Mouse (Mus musculus) forebrain, embryonic 12.5 days (tissue): Measurements from ENCODE around the gene Pdzd2. TPM values are rescaled to one million over a fixed set of nuclear protein-coding genes. Genes with fewer than 3 reads are reported as not detected.
A peak's percentile ranks its signal among the peaks of the same experiment; 100 is the strongest.

ENCODE experiments used
- ATAC-seq: fragments of 200-750 bp; cut with Nextera tagmentation; 2 replicates; pipeline ENCODE4 v1.8.0; 2017; ENCODE audit warnings: moderate TSS enrichment; ENCODE audit not compliant: low FRiP score
- H3K27ac ChIP-seq: fragments of 300-500 bp; sonication (generic); 2 replicates; pipeline ENCODE4 v1.5.1; 2016; ENCODE audit warnings: mild to moderate bottlenecking
- H3K27me3 ChIP-seq: fragments of 300-500 bp; sonication (generic); 2 replicates; pipeline ENCODE4 v1.6.1; 2016; ENCODE audit warnings: mild to moderate bottlenecking
- H3K36me3 ChIP-seq: fragments of 300-500 bp; sonication (generic); replicated peaks from 2 replicates; pipeline ENCODE4 v1.6.1; 2016; ENCODE audit warnings: mild to moderate bottlenecking
- H3K4me1 ChIP-seq: fragments of 300-500 bp; sonication (generic); 2 replicates; pipeline ENCODE4 v1.6.1; 2016
- H3K4me2 ChIP-seq: fragments of 300-500 bp; sonication (generic); 2 replicates; pipeline ENCODE4 v1.6.1; 2016; ENCODE audit warnings: mild to moderate bottlenecking, moderate library complexity
- H3K4me3 ChIP-seq: fragments of 300-500 bp; sonication (generic); replicated peaks from 2 replicates; pipeline ENCODE4 v1.5.1; 2016; ENCODE audit warnings: mild to moderate bottlenecking
- H3K9ac ChIP-seq: fragments of 300-500 bp; sonication (generic); 2 replicates; pipeline ENCODE4 v1.6.1; 2016; ENCODE audit warnings: mild to moderate bottlenecking
- H3K9me3 ChIP-seq: fragments of 300-500 bp; sonication (generic); 2 replicates; pipeline ENCODE4 v1.6.1; 2016
- WGBS: fragments of 180-500 bp; shearing (Covaris S2); methylation state at CpG from one replicate; pipeline ENCODE4 v1.1.7; 2016; 5-methylcytosine and 5-hydroxymethylcytosine counted together
- polyA plus RNA-seq: library from polyadenylated mRNA; unstranded; fragments of >200 nt; fragmentation: Nextera tagmentation; extraction: Ambion mirVana; gene quantifications from 2 replicates; pipeline ENCODE4 v1.2.1, GENCODE M21; 2016

Gene Pdzd2
- polyA plus RNA-seq, 1 experiment from 2014 or later: 7.3 TPM

GRCm38 (mm10) chr15:12506085-12506484 lies 233.6 kb downstream of the Pdzd2 start:
- H3K27ac ChIP-seq: no peak overlapping the region
- 0 out of 2 replicates have a peak, but pooled peaks cover 4% of the 10 kb centered on the region for H3K27me3 ChIP-seq
- no peak overlapping the region for H3K9ac ChIP-seq
- no peaks in the 10 kb centered on the region for H3K9me3 ChIP-seq
- WGBS: 31% methylated on average over 4 of the region's 4 CpGs
- no peak overlapping the region for H3K4me2 ChIP-seq
- ATAC-seq: peak; percentile 67
- no peaks in the 10 kb centered on the region for H3K36me3 ChIP-seq
- H3K4me3 ChIP-seq: no peak overlapping the region
- peaks cover 30% of the 10 kb centered on the region for H3K4me1 ChIP-seq

- WGBS: 71% methylated on average over 11 of the region's 11 CpGs
- Histone ChIP-seq H3K4me1 (peaks cover 36% of the 10 kb centered on the region), H3K9ac (no peak overlapping the region), H3K36me3 (no peaks in the 10 kb centered on the region), H3K4me3 (no peak overlapping the region), H3K4me2 (no peak overlapping the region), H3K27ac (no peak overlapping the region), H3K27me3 (0 out of 2 replicates have a peak, but pooled peaks cover 4% of the 10 kb centered on the region), H3K9me3 (no peaks in the 10 kb centered on the region)
- no peak for ATAC-seq
Observed at GRCm38 (mm10) chr15:12505556-12505955, 234.2 kb downstream of the Pdzd2 start.

GRCm38 (mm10) chr15:12503907-12504306 lies 235.8 kb downstream of the Pdzd2 start:
- Histone ChIP-seq H3K4me3 (no peak overlapping the region), H3K4me1 (peaks cover 40% of the 10 kb centered on the region), H3K36me3 (no peaks in the 10 kb centered on the region), H3K9me3 (no peaks in the 10 kb centered on the region), H3K27me3 (0 out of 2 replicates have a peak, but pooled peaks cover 4% of the 10 kb centered on the region), H3K9ac (no peak overlapping the region), H3K4me2 (no peak overlapping the region), H3K27ac (no peak overlapping the region)
- WGBS: 94% methylated on average over 9 of the region's 9 CpGs
- no peak for ATAC-seq

- no peak overlapping the region for H3K4me3 ChIP-seq
- WGBS: 66% methylated on average over 13 of the region's 13 CpGs
Observed at GRCm38 (mm10) chr15:12501924-12502548, 237.7 kb downstream of the Pdzd2 start.

GRCm38 (mm10) chr15:12500674-12501073 lies 239.1 kb downstream of the Pdzd2 start:
- H3K27ac ChIP-seq: no peak overlapping the region
- 46% methylated on average over 4 of the region's 4 CpGs for WGBS

More at GRCm38 (mm10) chr15:12501924-12502548, 237.7 kb downstream of the Pdzd2 start:
- Histone ChIP-seq H3K27ac (no peak overlapping the region), H3K36me3 (no peaks in the 10 kb centered on the region), H3K9ac (no peak overlapping the region), H3K27me3 (no peaks in the 10 kb centered on the region), H3K4me2 (no peak overlapping the region), H3K9me3 (no peaks in the 10 kb centered on the region), H3K4me1 (peaks cover 40% of the 10 kb centered on the region)
- ATAC-seq: no peak

GRCm38 (mm10) chr15:12494084-12494483 lies 245.6 kb downstream of the Pdzd2 start:
- peaks cover 14% of the 10 kb centered on the region for H3K4me1 ChIP-seq
- no peak overlapping the region for H3K27ac ChIP-seq
- H3K4me2 ChIP-seq: no peak overlapping the region
- no peak overlapping the region for H3K9ac ChIP-seq
- no peak overlapping the region for H3K4me3 ChIP-seq
- no peaks in the 10 kb centered on the region for H3K9me3 ChIP-seq
- no peak for ATAC-seq
- H3K36me3 ChIP-seq: no peaks in the 10 kb centered on the region
- H3K27me3 ChIP-seq: no peaks in the 10 kb centered on the region

More at GRCm38 (mm10) chr15:12500674-12501073, 239.1 kb downstream of the Pdzd2 start:
- H3K9me3 ChIP-seq: no peaks in the 10 kb centered on the region
- no peak overlapping the region for H3K4me3 ChIP-seq
- H3K4me2 ChIP-seq: no peak overlapping the region
- no peak for ATAC-seq
- peaks cover 27% of the 10 kb centered on the region for H3K4me1 ChIP-seq
- no peaks in the 10 kb centered on the region for H3K36me3 ChIP-seq
- no peaks in the 10 kb centered on the region for H3K27me3 ChIP-seq
- H3K9ac ChIP-seq: no peak overlapping the region

- H3K9ac ChIP-seq: no peak overlapping the region
- no peak overlapping the region for H3K27ac ChIP-seq
- H3K4me2 ChIP-seq: no peak overlapping the region
- H3K27me3 ChIP-seq: no peaks in the 10 kb centered on the region
- H3K4me1 ChIP-seq: peaks cover 14% of the 10 kb centered on the region
- WGBS: 73% methylated on average over 7 of the region's 7 CpGs
- no peaks in the 10 kb centered on the region for H3K36me3 ChIP-seq
- no peaks in the 10 kb centered on the region for H3K9me3 ChIP-seq
- ATAC-seq: no peak
- H3K4me3 ChIP-seq: no peak overlapping the region
Observed at GRCm38 (mm10) chr15:12493258-12493657, 246.5 kb downstream of the Pdzd2 start.

- no peaks in the 10 kb centered on the region for H3K9me3 ChIP-seq
- H3K9ac ChIP-seq: no peak overlapping the region
- H3K36me3 ChIP-seq: no peaks in the 10 kb centered on the region
- WGBS: 32% methylated on average over 3 of the region's 3 CpGs
- H3K4me3 ChIP-seq: no peak overlapping the region
- ATAC-seq: no peak
- H3K27me3 ChIP-seq: no peaks in the 10 kb centered on the region
- no peak overlapping the region for H3K4me2 ChIP-seq
- peaks cover 17% of the 10 kb centered on the region for H3K4me1 ChIP-seq
- H3K27ac ChIP-seq: no peak overlapping the region
Observed at GRCm38 (mm10) chr15:12490969-12491368, 248.8 kb downstream of the Pdzd2 start.

- no peak overlapping the region for H3K27ac ChIP-seq
- H3K27me3 ChIP-seq: no peaks in the 10 kb centered on the region
- H3K4me3 ChIP-seq: no peak overlapping the region
- WGBS: 10% methylated on average over 7 of the region's 7 CpGs
- ATAC-seq: no peak; the same call in 1 of the 2 replicates
- no peaks in the 10 kb centered on the region for H3K9me3 ChIP-seq
- H3K36me3 ChIP-seq: no peaks in the 10 kb centered on the region
- H3K4me2 ChIP-seq: no peak overlapping the region
- peaks cover 17% of the 10 kb centered on the region for H3K4me1 ChIP-seq
- H3K9ac ChIP-seq: no peak overlapping the region
Observed at GRCm38 (mm10) chr15:12490527-12490926, 249.2 kb downstream of the Pdzd2 start.

GRCm38 (mm10) chr15:12488316-12488715 lies 251.4 kb downstream of the Pdzd2 start:
- Histone ChIP-seq H3K4me2 (no peak overlapping the region), H3K4me3 (no peak overlapping the region), H3K36me3 (no peaks in the 10 kb centered on the region), H3K4me1 (peaks cover 17% of the 10 kb centered on the region), H3K27ac (no peak overlapping the region), H3K9me3 (no peaks in the 10 kb centered on the region), H3K27me3 (no peaks in the 10 kb centered on the region), H3K9ac (no peak overlapping the region)
- ATAC-seq: no peak
- 93% methylated on average over 2 of the region's 2 CpGs for WGBS

- peaks cover 24% of the 10 kb centered on the region for H3K4me1 ChIP-seq
- H3K9me3 ChIP-seq: no peaks in the 10 kb centered on the region
- ATAC-seq: no peak
- H3K27ac ChIP-seq: no peak overlapping the region
- H3K9ac ChIP-seq: no peak overlapping the region
- H3K36me3 ChIP-seq: no peaks in the 10 kb centered on the region
- 83% methylated on average over 5 of the region's 5 CpGs for WGBS
- H3K27me3 ChIP-seq: no peaks in the 10 kb centered on the region
- no peak overlapping the region for H3K4me3 ChIP-seq
- no peak overlapping the region for H3K4me2 ChIP-seq
Observed at GRCm38 (mm10) chr15:12481261-12481660, 258.5 kb downstream of the Pdzd2 start.

- H3K27ac ChIP-seq: no peak overlapping the region
Observed at GRCm38 (mm10) chr15:12480369-12480768, 259.4 kb downstream of the Pdzd2 start.

GRCm38 (mm10) chr15:12479326-12479725 lies 260.4 kb downstream of the Pdzd2 start:
- no peak overlapping the region for H3K4me2 ChIP-seq
- no peak overlapping the region for H3K9ac ChIP-seq
- no peaks in the 10 kb centered on the region for H3K9me3 ChIP-seq
- no peak overlapping the region for H3K4me3 ChIP-seq
- WGBS: 71% methylated on average over 5 of the region's 5 CpGs
- ATAC-seq: no peak
- H3K4me1 ChIP-seq: peaks cover 22% of the 10 kb centered on the region
- no peaks in the 10 kb centered on the region for H3K36me3 ChIP-seq
- no peaks in the 10 kb centered on the region for H3K27me3 ChIP-seq
- H3K27ac ChIP-seq: no peak overlapping the region

More at GRCm38 (mm10) chr15:12480369-12480768, 259.4 kb downstream of the Pdzd2 start:
- Histone ChIP-seq H3K27me3 (no peaks in the 10 kb centered on the region), H3K4me1 (peaks cover 22% of the 10 kb centered on the region), H3K9me3 (no peaks in the 10 kb centered on the region), H3K4me2 (no peak overlapping the region), H3K36me3 (no peaks in the 10 kb centered on the region), H3K4me3 (no peak overlapping the region), H3K9ac (no peak overlapping the region)
- peak; percentile 73 for ATAC-seq
- WGBS: 50% methylated on average over 3 of the region's 3 CpGs
